Mouse (Mus musculus) layer of hippocampus, adult 9-11 months (tissue): ENCODE results near the gene Mast4.
A peak's percentile ranks its signal among the peaks of the same experiment; 100 is the strongest.
"Not testable (repeated sequence)": the region's sequence is repeated elsewhere in the genome, so short reads cannot be mapped to it uniquely, and the experiment has no call there.

Source experiments
- DNase-seq: peaks from one replicate; pipeline ENCODE4 v3.0.0; 2022

Gene Mast4

DNA sequence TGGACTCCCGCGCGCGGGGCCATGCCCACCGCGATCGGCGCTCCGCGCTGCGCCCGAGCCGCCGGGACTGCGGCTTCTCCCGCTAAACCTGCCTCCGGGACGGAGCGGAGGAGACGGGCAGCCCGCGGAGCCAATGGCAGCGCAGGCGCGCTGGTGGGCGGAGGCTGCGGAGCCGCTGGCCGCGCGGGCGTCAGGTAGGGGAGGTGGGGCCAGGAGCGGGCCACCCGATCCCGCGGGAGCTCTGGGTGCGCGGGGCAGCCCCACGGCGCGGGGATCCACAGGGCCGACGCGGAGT, at the start of gene Mast4:
Gene Mast4, minus strand, starts transcription at position 106 of the 295 bp plus-strand sequence.
- DNase-seq: peak; percentile 80

DNA sequence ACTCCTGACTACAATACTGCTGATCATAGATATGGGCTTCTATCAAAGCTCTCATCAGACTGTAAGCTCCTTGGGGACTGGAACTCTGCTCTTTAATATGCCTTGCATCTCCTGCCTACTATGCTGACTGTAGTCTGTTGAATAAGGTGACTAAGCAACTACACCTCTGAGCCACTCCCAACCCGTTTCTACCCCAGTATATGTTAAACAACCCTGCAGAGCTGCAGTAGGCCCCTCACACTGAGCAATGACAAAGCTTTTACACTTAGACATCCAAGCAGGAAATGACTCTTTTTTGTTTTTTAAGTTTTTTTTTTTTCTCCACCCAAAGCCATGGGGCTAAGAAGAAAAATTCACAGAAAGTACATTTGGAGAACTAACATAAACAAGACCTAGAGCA, 40.2 kb upstream of the Mast4 start:
- DNase-seq: no peak

DNA sequence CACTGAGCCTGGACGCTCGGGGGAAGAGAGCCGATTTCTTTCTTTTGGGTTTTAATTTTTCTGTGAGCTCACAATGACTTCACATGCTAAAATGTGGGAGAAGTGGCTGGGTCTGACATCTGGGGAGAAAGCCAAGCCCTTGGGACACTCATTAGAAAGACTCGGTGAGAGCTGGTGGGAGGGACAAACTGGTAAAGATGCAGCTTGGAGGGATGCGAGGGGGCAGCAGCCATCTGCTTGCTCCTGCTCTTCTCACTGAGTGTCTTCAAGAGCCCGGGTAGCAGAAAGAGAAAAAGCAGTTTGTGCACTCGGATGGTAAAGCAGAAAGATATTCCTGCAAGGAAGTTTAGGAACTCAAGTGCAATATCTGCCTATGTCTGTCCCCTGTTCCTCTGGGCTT, 34.9 kb upstream of the Mast4 start:
- DNase-seq: peak; percentile 35

DNA sequence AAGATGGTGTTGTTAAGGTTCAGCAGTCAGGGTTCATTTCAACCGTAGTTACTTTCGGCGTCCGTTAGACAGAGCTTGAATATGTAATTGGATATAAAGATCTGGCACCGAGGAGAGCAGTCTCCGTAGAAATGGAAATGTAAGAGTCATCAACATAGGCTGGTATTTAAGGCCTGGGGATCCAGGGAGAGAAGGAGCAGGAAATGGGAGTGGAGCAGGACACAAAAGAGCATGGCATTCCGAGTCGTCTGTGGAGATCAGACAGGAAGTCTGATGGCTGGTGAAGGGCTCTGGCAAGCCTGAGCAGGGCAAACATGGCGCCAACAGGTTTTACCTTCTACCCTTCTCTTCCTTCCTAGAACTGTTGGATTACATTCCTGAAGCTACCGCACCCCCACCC, 28.9 kb upstream of the Mast4 start:
- no peak for DNase-seq

DNA sequence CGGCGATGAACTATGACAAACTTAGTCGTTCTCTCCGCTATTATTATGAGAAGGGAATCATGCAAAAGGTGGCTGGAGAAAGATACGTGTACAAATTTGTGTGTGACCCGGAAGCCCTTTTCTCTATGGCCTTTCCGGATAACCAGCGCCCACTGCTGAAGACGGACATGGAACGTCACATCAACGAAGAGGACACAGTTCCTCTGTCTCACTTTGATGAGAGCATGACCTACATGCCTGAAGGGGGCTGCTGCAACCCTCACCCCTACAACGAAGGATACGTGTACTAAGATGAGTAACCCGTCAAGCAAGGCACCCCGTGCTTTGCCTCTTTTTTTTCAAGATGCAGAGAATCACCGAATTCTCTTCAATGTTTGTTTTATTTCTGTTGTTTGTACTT, 23.1 kb upstream of the Mast4 start:
- not testable (repeated sequence) for DNase-seq

DNA sequence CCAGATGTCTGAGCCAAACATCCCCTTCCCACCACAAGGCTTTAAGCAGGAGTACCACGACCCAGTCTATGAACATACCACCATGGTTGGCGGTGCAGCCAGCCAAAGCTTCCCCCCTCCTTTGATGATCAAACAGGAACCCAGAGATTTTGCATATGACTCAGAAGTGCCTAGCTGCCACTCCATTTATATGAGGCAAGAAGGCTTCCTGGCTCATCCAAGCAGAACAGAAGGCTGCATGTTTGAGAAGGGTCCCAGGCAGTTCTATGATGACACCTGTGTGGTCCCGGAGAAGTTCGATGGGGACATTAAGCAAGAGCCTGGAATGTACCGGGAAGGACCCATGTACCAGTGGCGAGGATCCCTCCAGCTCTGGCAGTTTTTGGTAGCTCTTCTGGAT, 22.6 kb upstream of the Mast4 start:
- DNase-seq: not testable (repeated sequence)

DNA sequence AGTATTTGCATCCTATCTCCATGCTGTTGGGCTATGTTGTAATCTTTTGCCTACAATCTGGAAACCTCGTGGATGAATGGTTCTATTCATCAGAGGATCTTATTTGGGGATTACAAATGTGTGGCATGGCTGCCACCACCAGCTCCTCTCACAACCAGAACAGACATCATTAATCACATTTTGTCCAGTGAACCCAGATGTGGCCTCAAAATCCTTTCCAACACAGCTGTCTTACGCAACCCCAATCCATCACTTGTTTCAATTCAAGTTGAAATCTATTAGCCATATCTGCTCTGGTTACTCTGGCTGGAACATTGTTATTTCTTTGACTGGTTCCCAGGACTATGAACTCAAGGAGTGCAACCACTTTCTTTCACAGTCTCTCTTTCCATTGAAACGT, 20.4 kb upstream of the Mast4 start:
- no peak for DNase-seq

DNA sequence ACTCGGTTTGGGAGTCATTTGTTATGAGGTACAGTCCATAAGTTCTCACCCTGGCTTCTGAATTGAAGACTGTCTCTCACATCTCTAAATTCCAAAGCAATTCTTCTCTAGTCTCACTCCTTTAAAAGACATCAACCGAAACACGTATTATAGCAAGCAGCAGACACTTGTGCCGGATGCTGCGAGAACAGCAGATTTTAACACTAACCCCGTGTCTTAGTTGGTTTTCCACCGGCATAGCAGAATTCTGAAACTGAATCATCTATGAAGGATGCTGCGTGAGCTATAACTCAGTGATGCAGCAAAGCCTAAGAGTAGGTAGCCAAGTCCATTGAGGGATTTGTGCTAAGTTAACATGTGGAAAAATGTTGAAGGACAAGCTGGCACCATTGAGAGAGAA, 10.5 kb upstream of the Mast4 start:
- no peak for DNase-seq

DNA sequence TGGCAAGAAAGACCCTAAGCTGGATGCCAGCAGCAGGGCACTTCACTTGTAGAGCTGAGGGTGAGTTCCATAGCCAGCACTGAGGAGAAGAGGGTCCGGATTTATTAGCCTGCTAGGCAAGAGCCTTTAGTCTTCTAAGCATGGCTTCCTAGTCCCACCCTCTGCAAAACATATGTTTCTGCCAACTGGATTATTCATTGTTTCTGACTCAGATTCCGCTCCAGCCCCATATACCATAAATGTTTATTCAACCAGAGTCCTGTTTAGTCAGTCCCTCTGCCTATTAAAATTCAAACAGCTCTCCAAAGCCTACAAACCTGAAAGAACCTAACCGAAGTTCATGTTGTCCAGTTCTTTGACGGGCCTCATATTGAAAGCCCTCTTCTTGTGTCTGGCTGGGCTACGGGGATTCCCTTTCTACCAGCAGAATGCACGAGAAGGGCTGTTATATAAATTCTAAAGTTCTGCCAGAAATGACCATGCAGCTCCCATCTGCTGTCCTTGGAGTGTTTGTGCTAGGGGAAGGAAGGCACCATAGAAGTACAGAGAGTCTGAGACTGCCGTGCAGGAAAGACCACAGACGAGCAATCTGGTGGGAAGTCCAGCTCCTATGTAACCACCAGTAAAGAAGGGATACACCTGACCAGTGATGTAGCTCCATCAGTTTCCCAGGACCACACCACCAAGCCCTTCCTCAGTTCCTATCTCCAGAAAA, 9.9 kb upstream of the Mast4 start:
- no peak for DNase-seq

DNA sequence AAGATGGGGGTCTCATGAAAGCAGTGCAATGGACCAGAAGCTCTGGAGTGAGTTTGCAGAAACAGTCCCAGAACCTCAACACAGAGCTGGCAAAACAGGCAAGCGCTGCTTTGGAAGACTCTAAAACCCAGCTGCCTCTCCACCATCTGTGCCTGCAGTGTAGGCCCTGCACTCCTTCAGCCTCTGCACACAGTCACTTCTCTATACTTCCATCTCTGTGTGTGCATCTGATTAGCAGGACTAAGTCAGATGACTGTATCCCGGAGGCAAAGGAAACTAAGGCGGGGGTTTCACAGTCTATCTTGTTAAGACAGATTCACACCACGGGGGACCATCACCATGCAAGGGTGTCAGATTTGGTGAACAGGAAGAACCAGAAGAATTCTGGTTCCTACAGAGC, 6.7 kb upstream of the Mast4 start:
- DNase-seq: no peak

DNA sequence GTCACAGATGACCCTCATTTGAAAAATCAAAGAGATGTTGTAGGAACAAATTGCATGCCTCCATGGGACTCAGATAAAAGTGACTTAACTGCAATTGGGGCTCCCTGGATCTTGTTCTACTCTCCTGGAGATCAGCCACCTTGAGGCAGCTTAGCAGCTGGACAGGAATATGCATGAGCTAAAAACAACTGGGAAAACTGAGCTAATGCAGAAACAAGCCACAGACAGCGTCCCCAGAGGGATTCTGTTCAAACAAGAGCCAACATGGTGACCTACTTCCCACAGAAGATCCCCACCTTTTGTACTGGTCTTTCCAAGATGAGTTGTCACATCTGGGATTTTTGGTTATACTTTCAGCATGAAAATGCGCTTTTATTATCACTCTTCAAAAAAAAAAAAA, 4.3 kb upstream of the Mast4 start:
- no peak for DNase-seq

DNA sequence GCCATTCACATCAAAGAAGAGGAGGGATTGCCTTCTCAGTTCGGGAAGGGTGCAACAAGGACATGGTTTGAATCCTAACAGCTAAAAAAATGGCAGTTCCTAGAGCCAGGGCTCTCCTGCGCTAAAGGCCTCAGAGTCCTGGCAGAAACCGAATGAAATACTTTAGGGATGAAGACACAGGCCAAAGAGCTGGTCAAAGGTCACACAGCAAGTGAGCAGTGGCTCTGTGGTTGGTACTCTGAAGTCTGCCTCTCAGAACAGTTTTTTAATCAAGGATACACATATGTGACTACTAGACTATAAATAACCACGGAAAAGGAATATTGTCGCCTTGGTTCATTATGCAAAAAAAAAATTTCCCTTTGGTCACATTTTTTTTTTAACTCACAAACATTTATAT, 1.9 kb upstream of the Mast4 start:
- no peak for DNase-seq

DNA sequence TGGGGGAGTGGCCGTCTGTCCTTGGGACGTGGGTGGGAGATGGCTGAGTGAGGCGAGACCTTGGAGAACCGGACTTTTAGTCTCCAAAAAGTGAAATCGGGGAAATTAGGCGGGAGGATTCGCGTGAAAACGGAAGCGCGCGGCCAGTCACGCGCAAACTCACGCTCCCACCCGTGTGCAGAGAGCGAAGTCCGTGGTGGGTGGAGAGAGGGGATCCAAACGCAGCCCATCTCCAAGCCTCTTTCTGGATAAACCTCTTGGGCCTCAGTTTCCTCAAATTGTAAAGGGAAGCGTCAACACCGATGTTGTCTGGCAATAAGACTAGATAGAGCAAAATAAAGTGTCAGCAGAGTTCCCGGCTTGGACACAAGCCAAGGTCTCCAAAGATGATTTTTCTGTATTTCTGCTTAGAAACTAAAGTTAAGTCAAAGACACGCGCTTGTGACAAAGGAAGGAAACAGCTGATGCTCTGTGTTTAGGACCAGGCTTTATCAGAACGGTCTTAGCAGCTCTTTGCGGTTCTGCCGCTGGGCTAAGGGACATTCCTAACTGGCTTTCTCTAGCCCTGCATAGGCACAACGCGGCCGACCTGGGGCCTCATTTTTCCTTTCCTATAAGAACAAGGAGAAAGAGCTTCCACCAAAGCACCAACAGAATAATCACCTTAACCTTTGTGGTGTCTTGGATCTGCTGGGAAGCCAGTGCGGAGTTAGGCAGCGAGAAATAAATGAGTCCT, 594 bp upstream of the Mast4 start:
- DNase-seq: no peak

DNA sequence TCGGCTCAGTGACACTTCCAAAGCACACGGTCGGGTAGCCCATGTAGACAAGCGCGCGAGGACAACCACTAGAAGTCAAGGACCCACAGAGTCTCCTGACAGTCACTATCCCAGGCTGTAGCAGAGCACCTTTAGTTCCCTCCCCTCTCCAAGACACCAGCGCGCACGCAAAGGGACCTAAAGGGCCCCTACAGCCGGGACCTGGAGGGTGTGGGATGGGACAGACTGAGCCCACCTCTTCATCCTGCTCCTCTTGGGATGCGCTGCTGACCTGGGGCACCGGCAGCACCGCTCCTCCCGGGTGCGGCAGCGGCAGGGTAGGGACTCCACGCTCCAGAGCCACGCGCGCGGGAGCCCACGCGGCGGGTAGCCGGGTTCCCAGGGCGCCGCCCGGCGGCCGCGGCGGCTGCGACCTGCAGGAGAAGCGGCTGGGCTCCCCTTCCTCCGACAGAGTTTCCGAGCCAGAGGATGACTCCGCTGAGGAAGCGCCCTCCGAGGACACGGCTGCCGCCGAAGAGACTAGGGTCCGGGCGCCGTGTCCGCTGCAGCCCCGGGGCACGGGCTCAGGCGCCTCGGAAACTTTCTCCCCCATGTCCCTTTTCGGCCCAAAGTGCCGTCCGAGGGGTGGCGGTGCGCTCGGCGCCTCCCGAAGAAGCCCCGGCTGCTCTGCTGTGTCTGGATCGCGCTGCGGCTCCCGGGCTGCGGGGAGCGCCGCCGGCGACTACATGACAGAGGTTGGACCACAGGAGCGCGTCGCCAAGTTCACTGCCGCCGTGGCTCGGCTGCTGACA, 501 bp downstream of the Mast4 start:
- DNase-seq: no peak

DNA sequence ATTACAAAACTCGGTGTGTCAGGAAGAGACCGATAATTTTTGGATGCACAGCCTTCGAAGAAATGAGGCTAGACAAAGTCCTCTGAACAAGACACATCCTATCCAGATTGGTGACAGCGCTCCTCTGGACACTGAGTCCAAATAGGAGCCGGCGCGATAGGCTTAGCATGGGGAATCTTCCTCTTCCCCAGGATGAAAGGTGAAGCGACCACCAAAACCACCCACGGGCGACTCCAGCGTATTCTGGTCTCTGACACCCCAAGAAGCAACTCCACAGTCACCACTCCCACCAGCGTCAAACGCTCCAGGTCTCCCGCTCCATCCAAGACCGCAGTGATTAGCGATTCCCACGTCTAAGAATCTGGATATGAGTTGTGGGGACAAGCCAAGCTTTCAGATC, 1.1 kb downstream of the Mast4 start:
- DNase-seq: no peak

DNA sequence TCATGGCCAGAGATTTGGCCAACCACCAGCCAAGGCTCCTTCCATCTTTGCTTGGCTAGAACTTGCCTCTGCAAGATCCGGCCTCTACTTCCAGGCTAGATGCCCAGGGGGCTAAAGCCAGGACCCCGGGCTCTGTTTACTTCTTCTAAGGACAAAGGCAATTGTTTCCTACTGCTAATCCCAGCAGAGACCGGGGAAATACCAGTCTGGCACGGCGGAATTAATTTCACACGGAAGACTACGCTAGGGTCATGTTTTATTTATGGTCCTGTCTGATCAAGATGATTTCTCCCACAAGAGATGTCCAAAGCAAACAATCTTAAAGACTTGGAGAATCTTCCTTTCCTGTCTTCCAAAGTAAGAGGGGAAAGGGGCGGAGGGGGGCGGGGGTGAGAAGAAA, 1.6 kb downstream of the Mast4 start:
- no peak for DNase-seq

DNA sequence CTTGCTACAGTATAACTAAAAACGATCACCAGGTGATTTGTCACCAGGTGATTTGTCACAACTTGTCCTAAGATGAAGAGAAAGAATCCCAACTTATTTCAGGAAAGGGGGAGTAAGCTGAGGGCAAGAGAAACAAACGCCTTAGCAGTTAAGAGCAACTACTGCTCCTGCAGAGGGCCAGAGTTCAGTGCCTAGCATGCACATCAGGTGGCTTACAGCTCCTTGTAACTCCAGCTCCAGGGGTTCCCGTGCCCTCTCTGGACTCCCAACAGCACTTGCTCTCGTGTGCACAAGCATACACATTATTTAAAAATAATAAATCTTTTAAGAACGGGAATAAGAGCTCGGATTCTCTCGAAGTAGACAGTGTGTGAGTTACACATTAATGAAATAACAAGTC, 3.2 kb downstream of the Mast4 start:
- no peak for DNase-seq

DNA sequence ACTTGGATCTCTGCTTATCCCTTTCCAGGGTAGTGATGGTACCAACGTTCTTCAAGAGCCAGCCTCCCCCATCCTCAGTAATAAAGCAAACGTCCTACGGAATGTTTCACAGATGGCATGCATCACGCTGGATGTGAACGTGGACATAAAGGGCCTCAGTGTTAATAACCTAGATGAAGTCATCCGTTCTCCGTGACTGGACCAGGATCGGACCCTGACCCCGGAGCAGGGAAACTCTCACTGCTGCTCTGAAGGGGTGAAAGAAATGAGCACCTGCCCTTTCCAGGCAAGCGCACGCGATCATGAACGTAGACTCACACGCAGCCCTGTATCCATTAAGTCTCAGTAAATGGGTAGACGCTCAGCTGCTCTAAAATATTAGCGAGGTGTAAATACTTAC, 6.0 kb downstream of the Mast4 start:
- DNase-seq: no peak

DNA sequence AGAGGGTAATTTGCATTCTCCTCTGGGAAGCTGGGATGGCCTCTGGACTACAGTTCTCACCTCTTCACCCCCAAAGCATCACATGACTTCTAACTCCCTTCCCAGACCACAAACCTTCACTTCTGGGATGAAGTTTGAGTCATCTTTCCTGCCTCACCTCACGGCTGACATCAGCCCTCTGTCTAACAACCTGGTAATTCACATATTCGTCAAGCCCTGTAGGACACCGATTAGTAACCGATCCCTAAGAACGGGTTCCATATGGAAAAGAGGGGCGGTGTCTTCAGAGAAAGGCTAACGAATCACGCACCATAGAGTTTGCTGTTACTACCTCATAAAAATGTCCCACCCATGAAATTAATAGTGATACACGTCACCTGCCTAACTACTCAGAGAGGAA, 6.5 kb downstream of the Mast4 start:
- DNase-seq: no peak

DNA sequence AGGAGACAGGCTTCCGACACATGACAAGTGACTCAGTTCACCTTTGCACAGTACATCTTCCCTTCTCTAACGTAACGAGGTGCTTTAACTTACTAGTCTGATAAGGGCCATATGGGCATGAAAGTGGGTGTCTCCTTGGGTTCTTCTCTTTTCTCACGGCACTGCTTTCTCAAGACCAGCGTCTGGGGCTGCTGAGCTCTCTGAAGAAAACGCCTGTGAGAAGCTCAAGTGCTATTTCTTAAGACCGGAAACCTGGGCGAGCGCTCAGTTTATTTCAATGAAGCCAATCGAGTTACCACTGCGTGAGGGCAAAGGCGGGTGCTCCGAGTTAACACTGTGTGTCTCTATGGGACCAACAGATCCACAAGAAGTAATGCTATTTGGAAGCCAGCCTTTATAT, 8.1 kb downstream of the Mast4 start:
- DNase-seq: no peak

DNA sequence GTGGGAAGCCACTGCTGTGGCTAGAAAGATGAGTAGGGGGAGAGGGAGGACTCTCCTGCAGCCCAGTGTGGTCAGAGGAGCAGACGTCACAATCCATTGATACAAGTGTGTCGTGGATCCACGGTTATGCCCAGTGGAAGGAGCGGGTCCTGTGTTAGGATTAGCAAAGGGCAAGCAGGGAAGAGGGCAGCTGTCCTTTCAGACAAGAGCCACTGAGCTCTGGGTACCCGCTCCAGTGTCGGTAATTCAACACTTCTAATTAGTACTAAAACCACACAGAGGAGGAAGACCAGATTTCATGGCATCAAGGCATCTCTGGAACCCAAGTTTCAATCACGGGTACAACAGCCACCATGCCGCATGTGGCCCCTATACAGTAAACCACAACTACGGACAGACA, 14.4 kb downstream of the Mast4 start:
- no peak for DNase-seq

DNA sequence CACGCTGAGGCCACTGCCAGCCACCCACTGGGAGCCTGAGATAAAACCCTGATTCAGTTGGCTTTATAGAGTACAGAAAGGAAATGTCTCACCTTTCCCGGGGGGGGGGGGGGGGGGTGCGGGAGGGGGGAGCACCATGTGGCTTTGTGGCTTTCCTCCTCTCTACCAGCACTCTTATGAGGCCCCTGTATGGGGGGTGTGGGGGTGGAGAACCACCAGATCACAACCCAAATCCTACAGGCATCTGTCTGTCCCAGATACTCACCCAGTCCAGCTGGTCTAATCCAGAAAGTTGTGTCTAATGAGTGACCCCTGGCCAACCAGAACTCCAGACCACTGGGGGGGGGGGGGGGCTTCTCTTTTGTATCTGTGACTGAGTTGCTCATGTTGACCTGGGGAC, 15.0 kb downstream of the Mast4 start:
- DNase-seq: no peak

DNA sequence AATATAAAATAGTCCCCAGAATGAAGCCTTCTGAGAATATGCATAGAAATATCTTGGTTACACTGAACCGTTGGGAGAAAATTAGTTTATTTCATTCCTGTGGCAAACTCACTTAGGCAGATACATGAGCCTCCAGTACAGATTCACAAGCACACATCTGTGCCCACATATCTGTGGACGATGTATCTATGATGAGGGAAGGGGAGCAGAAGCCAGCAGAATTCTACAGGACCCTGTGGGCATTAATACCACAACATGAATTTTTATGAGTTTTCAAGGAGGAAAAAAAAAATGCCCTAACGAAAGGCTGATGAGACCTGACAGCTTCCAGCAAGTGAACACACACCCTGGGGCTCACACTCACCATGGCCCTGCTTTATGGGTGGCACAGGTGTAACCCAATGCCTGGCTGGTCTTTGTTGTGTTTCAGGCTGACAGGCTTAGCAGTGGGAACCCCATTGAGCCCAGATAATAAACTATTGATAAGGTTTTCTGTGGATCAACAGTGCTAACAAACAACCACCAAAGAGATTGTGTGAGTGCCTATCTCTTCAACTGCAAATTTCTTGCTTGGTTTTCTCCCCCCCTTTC, 17.4 kb downstream of the Mast4 start:
- DNase-seq: no peak
